Mouse (Mus musculus) CH12.LX (cell line): ENCODE results near the gene Ak3. TPM values are rescaled to one million over a fixed set of nuclear protein-coding genes. Genes with fewer than 3 reads are reported as not detected.

Source experiments
- DNase-seq: peaks from one replicate; pipeline ENCODE4 v3.0.0-alpha.2; 2013; ENCODE audit errors: extremely low read depth
- H3K27ac ChIP-seq: 2 replicates; pipeline ENCODE4 v1.5.1; 2012; ENCODE audit warnings: low read depth, mild to moderate bottlenecking, control low read depth, moderate library complexity; ENCODE audit not compliant: insufficient read depth
- H3K27me3 ChIP-seq: replicated peaks from 2 replicates; pipeline ENCODE3; 2012; ENCODE audit warnings: inconsistent platforms
- H3K36me3 ChIP-seq, 2 experiments: replicated peaks in 1 of 2; 2 replicates each; pipeline versions ENCODE3 to v1.6.1; 2012; ENCODE audit warnings: inconsistent platforms in 1 of 2, low read length in 1 of 2, mild to moderate bottlenecking in 1 of 2, mixed read lengths in 1 of 2, moderate library complexity in 1 of 2; ENCODE audit not compliant: control insufficient read depth in 1 of 2, insufficient read depth in 1 of 2
- H3K4me1 ChIP-seq, 2 experiments: 2 replicates each; pipeline ENCODE4 v1.6.1; 2012; ENCODE audit warnings: inconsistent platforms in 1 of 2, moderate library complexity in 1 of 2; ENCODE audit not compliant: insufficient read depth in 2 of 2, control insufficient read depth in 1 of 2
- H3K4me2 ChIP-seq: 2 replicates; pipeline ENCODE4 v1.6.1; 2012; ENCODE audit warnings: low read depth, mild to moderate bottlenecking, control low read depth; ENCODE audit not compliant: poor library complexity, insufficient read depth, severe bottlenecking
- H3K4me3 ChIP-seq, 3 experiments: fragments of 150-350 bp in 1 of 3; sonication (generic) in 1 of 3; replicated peaks in 1 of 3; 2 replicates each; pipeline versions ENCODE3 to v1.5.1; 2011 to 2012; ENCODE audit warnings: low read depth in 2 of 3, low read length in 2 of 3, mild to moderate bottlenecking in 2 of 3, moderate library complexity in 2 of 3, control low read depth in 1 of 3, improper control_type of control experiment in 1 of 3, inconsistent platforms in 1 of 3, mixed read lengths in 1 of 3; ENCODE audit not compliant: poor library complexity in 1 of 3
- H3K79me2 ChIP-seq: replicated peaks from 2 replicates; pipeline ENCODE4 v1.6.1; 2012; ENCODE audit warnings: mild to moderate bottlenecking, moderate library complexity; ENCODE audit not compliant: control insufficient read depth, poor library complexity, insufficient read depth, severe bottlenecking; ENCODE audit errors: extremely low read depth
- H3K9ac ChIP-seq: 2 replicates; pipeline ENCODE4 v1.6.1; 2012; ENCODE audit warnings: low read depth, mild to moderate bottlenecking, control low read depth, moderate library complexity; ENCODE audit not compliant: insufficient read depth
- H3K9me3 ChIP-seq: replicated peaks from 2 replicates; pipeline ENCODE3; 2012; ENCODE audit warnings: low read length, inconsistent platforms, mixed read lengths
- BHLHE40 ChIP-seq: IDR thresholded peaks from 2 replicates; pipeline ENCODE4 v1.6.1; 2011; ENCODE audit warnings: mild to moderate bottlenecking, low read depth, low read length, improper control_type of control experiment
- CHD1 ChIP-seq: IDR thresholded peaks from 2 replicates; pipeline ENCODE4 v1.6.1; 2012; ENCODE audit warnings: low read depth, low read length, improper control_type of control experiment, inconsistent platforms
- CTCF ChIP-seq, 2 experiments: IDR thresholded peaks in 1 of 2; conservative IDR thresholded peaks in 1 of 2; 2 replicates each; pipeline ENCODE4 v1.5.1; 2011 to 2012; ENCODE audit warnings: low read depth in 2 of 2, low read length in 2 of 2, improper control_type of control experiment in 1 of 2, inconsistent platforms in 1 of 2, mild to moderate bottlenecking in 1 of 2, moderate library complexity in 1 of 2
- E2F4 ChIP-seq: IDR thresholded peaks from 2 replicates; pipeline ENCODE4 v1.6.1; 2011; ENCODE audit warnings: low read depth, low read length, improper control_type of control experiment; ENCODE audit not compliant: insufficient replicate concordance
- EP300 ChIP-seq: IDR thresholded peaks from 2 replicates; pipeline ENCODE4 v1.6.1; 2011; ENCODE audit warnings: low read length, improper control_type of control experiment
- MAFK ChIP-seq: IDR thresholded peaks from 2 replicates; pipeline ENCODE4 v1.6.1; 2011; ENCODE audit warnings: low read length, improper control_type of control experiment; ENCODE audit not compliant: insufficient replicate concordance
- MEF2A ChIP-seq: IDR thresholded peaks from 2 replicates; pipeline ENCODE4 v1.6.1; 2014; ENCODE audit warnings: low read depth, mild to moderate bottlenecking, inconsistent platforms, low read length, improper control_type of control experiment, borderline replicate concordance
- MXI1 ChIP-seq: IDR thresholded peaks from 2 replicates; pipeline ENCODE4 v1.6.1; 2011; ENCODE audit warnings: mild to moderate bottlenecking, low read depth, low read length, improper control_type of control experiment
- MYC ChIP-seq: IDR thresholded peaks from 2 replicates; pipeline ENCODE4 v1.6.1; 2011; ENCODE audit warnings: low read depth, mild to moderate bottlenecking, improper control_type of control experiment, low read length
- POLR2AphosphoS2 ChIP-seq: IDR thresholded peaks from 2 replicates; pipeline ENCODE4 v1.6.1; 2011; ENCODE audit warnings: low read depth, low read length, improper control_type of control experiment
- RAD21 ChIP-seq: IDR thresholded peaks from 2 replicates; pipeline ENCODE4 v1.6.1; 2011; ENCODE audit warnings: low read depth, mild to moderate bottlenecking, low read length, improper control_type of control experiment, moderate library complexity
- RCOR1 ChIP-seq: conservative IDR thresholded peaks from 2 replicates; pipeline ENCODE4 v1.6.1; 2012; ENCODE audit warnings: low read depth, mild to moderate bottlenecking, inconsistent platforms, low read length, improper control_type of control experiment
- TBP ChIP-seq: conservative IDR thresholded peaks from 2 replicates; pipeline ENCODE4 v1.6.1; 2011; ENCODE audit warnings: low read depth, low read length, improper control_type of control experiment
- TCF12 ChIP-seq: IDR thresholded peaks from 2 replicates; pipeline ENCODE4 v1.6.1; 2014; ENCODE audit warnings: low read depth, mild to moderate bottlenecking, inconsistent platforms, low read length, improper control_type of control experiment
- USF1 ChIP-seq: IDR thresholded peaks from 2 replicates; pipeline ENCODE4 v1.6.1; 2014; ENCODE audit warnings: low read depth, mild to moderate bottlenecking, inconsistent platforms, low read length, improper control_type of control experiment
- USF2 ChIP-seq: conservative IDR thresholded peaks from 2 replicates; pipeline ENCODE4 v1.6.1; 2011; ENCODE audit warnings: low read depth, low read length, improper control_type of control experiment
- ZKSCAN1 ChIP-seq: IDR thresholded peaks from 2 replicates; pipeline ENCODE4 v1.6.1; 2012; ENCODE audit warnings: low read depth, inconsistent platforms, low read length, improper control_type of control experiment, borderline replicate concordance
- ZMIZ1 ChIP-seq: IDR thresholded peaks from 2 replicates; pipeline ENCODE4 v1.6.1; 2012; ENCODE audit warnings: low read depth, mild to moderate bottlenecking, inconsistent platforms, low read length, improper control_type of control experiment
- dilution Hi-C: fragments of 300-500 bp; cut with MboI; formaldehyde crosslinking; loops from 2 replicates; pipeline ENCODE4 v1.14.3; 2020; ENCODE audit warnings: low sequenced_read_pairs; ENCODE audit not compliant: extremely low pct_unique_long_range_greater_than_20kb, extremely low pct_ligation_motif_present
- in situ Hi-C: fragments of 300-500 bp; cut with MboI; formaldehyde crosslinking; loops from 3 replicates; pipeline ENCODE4 v1.14.3; 2019; ENCODE audit warnings: low sequenced_read_pairs, low pct_ligation_motif_present, low pct_unique_long_range_greater_than_20kb, mixed read lengths
- polyA plus RNA-seq: library from polyadenylated mRNA; unstranded; fragments of >175 nt; gene quantifications from 2 replicates; pipeline ENCODE4 v1.2.1, GENCODE M21; 2012; ENCODE audit warnings: low read depth; ENCODE audit not compliant: insufficient read length
- total RNA-seq, 2 experiments: library from RNA; depleted of rRNA; stranded (reverse); fragments of 300-350 nt in 1 of 2; fragments of >200 nt in 1 of 2; gene quantifications; 2 replicates each; pipeline ENCODE4 v1.2.3; 2012 to 2014

Ak3 gene
- total and polyA plus RNA-seq, 3 experiments = 21.3 to 38.8 (median 33.9) TPM

DNA sequence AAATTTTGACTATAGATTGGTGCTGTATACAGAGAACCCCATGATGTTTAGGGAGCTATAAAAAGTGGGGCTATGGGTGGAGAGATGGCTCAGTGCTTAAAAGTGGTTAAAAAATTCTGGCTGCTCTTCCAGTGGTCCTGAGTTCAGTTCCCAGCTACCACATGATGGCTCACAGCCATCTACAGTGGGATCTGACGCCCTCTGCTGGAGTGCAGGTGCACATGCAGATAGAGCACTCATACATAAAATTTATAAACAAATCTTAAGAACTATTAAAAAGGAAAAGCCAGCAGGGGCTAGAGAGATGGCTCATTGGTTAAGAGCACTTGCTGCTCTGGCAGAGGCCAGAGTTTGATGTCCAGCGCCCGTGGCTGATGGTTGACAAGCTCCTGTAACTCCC, 28.1 kb downstream of the Ak3 start:
- in situ Hi-C loops = no loop called here
- no peak overlapping the region for H3K9ac ChIP-seq
- H3K4me2 ChIP-seq = no peak overlapping the region
- H3K27ac ChIP-seq = no peak overlapping the region
- dilution Hi-C loops = no loop called here
- DNase-seq = no peak
- peaks cover 8 to 61% of the 10 kb centered on the region in 2 experiments; a peak in 3 of 4 replicates for H3K4me1 ChIP-seq
- H3K27me3 ChIP-seq = no peaks in the 10 kb centered on the region
- H3K4me3 ChIP-seq = no peak overlapping the region
- peaks cover 33 to 85% of the 10 kb centered on the region in 2 experiments for H3K36me3 ChIP-seq
- no peaks in the 10 kb centered on the region for H3K9me3 ChIP-seq
- no peaks in the 10 kb centered on the region for H3K79me2 ChIP-seq
- no peak for TF ChIP-seq ZKSCAN1
- TF ChIP-seq CTCF (conservative IDR thresholded peaks at IDR 0.05 in 1 of 2, IDR thresholded peaks at IDR 0.05 in 1 of 2; ENCODE audit: low read depth in 2 of 2, low read length in 2 of 2) = peak; percentile 19 to 46; a peak in 2 of 4 replicates
- TF ChIP-seq USF1 = no peak
- TF ChIP-seq ZMIZ1 = no peak
- TF ChIP-seq RAD21 = peak; percentile 4; the same call in 1 of the 2 replicates
- TF ChIP-seq TBP = no peak
- no peak for TF ChIP-seq MXI1
- no peak for TF ChIP-seq EP300

DNA sequence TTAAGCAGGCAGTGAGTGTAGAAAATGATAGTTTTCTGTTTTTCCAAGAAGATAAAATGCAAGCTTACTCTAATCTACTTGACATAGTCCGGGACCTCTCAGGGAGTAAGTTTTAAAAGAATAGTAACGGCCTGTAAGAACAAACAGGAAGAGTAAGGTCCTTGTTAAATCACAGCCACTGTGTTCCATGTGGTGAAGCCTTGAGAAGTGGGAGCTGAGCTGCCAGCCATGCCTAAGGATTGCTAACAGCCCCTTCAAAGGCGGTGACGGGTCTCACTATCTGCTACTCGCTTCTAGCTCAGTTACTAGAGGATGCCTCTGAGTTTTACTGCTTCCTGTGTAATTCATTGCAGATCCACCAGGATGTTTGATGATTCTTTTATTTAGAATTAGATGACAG, 31.0 kb downstream of the Ak3 start:
- no peak overlapping the region for H3K9ac ChIP-seq
- no peak for DNase-seq
- TF ChIP-seq USF2 (no peak), MYC (no peak), MEF2A (no peak), BHLHE40 (no peak), TBP (no peak), USF1 (no peak), MAFK (no peak), RAD21 (no peak), RCOR1 (no peak), E2F4 (no peak), EP300 (no peak), POLR2AphosphoS2 (no peak), CHD1 (no peak), TCF12 (no peak), MXI1 (no peak)
- dilution Hi-C loops (no loop called here), in situ Hi-C loops (no loop called here)
- no peak overlapping the region for H3K4me2 ChIP-seq
- H3K4me1 ChIP-seq = peaks cover 5 to 45% of the 10 kb centered on the region in 2 experiments; a peak in 3 of 4 replicates
- H3K27me3 ChIP-seq = no peaks in the 10 kb centered on the region
- no peak overlapping the region for H3K4me3 ChIP-seq
- H3K36me3 ChIP-seq = peaks cover 24 to 80% of the 10 kb centered on the region in 2 experiments
- H3K27ac ChIP-seq = no peak overlapping the region
- no peaks in the 10 kb centered on the region for H3K9me3 ChIP-seq
- no peaks in the 10 kb centered on the region for H3K79me2 ChIP-seq
